Mouse (Mus musculus): ENCODE measurements around the gene Ech1.
A peak's percentile ranks its signal among the peaks of the same experiment; 100 is the strongest.

The Ech1 gene

DNA sequence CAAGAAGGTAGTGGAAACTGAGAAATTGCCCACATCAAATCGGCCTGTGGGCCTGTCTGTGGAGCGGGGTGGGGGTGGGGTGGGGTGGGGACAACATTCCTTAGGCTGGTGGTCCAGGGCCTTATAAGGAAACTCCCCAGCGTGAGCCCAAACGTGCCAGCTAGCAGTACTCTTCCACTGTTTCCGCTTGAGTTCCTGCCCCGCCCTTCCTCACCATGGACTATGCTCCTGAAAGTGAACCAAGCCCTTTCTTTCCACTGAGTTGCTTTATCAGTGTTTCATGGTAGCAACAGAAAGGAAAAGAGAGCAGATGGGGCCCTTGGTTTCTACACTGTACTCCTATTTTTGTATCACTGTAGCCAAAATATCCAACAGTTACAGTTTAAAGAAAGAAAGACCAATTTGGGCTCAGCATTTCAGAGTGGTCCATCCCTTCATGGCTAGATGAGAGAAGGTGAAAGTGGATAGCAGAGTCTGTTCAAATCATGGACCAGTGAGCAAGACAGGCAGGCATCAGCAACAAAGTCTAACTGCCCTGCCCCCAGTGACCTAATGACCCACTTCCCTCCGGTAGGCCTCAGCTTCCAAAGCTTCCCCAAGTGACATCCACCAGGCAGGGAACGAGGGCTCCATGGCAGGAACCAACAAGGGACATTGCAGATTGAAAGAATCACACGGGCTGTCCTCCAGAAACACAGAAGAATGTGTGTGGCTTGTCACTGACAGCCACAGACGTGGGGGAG, 22.0 kb upstream of the Ech1 start:
- no peak for DNase-seq (ENCODE audit: low spot score in 2 of 2)

GRCm38 (mm10) chr7:28803756-28804155, 21.3 kb upstream of the Ech1 start:
- no peak for DNase-seq (ENCODE audit: low spot score in 2 of 2)

- no peak for DNase-seq (ENCODE audit: low spot score in 2 of 2)
Observed at GRCm38 (mm10) chr7:28806869-28807268, 18.1 kb upstream of the Ech1 start.

GRCm38 (mm10) chr7:28807641-28808220, 17.3 kb upstream of the Ech1 start:
- peak in 1 of 2 experiments; percentile 47 for DNase-seq (ENCODE audit: low spot score in 2 of 2)

DNA sequence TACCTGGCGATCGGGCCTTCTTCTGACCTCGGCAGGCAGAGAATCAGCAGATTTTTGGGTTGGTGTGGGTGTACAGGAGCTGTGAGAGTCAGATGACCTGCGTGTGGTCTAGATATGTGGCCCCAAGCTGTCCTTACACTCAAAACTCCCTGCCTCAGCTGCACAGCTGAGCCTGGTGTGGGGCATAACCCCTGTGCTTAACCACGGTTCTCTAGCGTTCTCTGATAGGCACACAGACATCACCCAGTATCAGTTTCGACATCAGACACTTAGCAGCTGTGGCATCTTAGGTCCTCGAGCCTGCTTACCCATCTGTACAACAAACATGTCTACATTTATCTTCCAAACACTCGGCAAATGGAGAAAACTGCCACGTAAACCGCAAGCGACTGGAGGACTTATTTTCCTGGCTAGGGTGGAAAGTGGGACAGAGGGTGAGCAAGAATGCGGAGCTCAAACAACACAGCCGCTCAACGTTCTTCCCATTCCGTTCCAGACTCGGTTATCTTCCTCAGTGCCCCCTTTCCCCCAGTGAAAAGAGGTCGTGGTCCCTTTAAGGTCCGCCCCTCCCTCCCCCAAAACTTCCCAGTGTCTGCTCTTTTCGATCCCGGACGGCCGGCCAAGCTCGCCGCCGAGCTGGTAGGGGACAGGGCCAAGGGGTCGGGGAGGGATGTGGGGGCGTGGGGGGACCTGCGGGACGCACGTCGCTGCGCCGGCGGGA, 16.6 kb upstream of the Ech1 start, which contains the start of gene Hnrnpl:
TSS of gene Hnrnpl (plus strand) at position 321 of the 721 bp plus-strand sequence.
- DNase-seq (ENCODE audit: low spot score in 2 of 2) = peak; percentile 63

GRCm38 (mm10) chr7:28808957-28809393, 16.0 kb upstream of the Ech1 start:
- DNase-seq (ENCODE audit: low spot score in 2 of 2) = peak; percentile 95

DNA sequence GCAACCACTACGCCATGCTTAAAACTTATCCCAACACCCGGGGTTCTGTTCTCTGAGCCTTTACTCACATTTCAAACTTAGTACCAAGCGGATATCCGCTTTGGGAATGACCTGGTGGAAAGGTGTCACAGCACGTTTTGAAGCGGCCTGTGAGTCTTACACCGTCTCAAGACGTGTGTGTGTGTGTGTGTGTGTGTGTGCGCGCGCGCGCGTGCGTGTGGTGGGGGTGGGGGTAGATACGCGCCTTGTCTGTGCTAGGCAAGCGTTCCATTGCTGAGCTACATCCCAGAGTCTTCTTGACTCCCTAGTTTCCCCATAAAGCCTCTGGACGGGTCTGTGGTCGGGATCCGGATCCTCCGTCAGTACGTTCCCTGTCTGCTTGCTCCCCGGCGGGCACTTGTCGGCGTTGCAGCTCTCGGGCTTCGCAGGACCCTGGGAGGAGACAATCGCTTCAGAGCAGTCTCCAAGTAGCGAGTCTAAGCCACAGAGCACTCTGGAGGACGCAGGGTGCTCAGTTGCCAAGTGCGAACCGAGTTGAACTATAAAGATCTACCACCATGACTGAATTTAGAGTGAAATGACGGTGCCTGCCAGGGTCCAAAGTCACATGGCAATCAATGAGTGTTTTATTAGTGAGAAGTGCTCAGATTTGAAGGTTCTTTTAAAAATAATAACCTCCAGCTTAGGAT, 15.5 kb upstream of the Ech1 start:
- peak; percentile 47 to 53 for DNase-seq (ENCODE audit: low spot score in 2 of 2)

GRCm38 (mm10) chr7:28810107-28811066, 14.6 kb upstream of the Ech1 start:
- peak; percentile 96 for DNase-seq (ENCODE audit: low spot score in 2 of 2)

- peak; percentile 76 to 92 for DNase-seq (ENCODE audit: low spot score in 2 of 2)
Observed at GRCm38 (mm10) chr7:28811228-28811627, 13.8 kb upstream of the Ech1 start.

GRCm38 (mm10) chr7:28811640-28812275, 13.3 kb upstream of the Ech1 start:
- no peak for DNase-seq (ENCODE audit: low spot score in 2 of 2)

DNA sequence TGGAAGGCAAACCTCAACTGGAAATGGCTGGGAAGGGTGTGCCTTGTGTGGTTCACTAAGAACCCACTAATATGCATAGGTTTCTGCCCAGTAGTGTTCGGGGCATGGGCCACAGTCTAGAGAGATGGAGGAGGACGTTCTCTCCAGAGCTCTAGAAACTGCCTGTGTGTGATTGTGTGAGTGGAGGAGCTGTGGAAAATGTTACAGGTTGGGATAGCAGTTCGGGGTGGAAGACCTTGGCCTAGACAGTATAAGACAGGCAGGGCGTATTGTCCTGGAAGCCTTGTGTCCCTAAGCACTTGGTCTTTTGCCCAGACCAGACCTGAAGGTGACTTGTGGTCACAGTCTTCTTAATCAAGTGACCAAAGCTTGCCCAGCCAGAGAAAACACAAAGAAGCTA, 12.6 kb upstream of the Ech1 start:
- DNase-seq (ENCODE audit: low spot score in 2 of 2) = no peak

- DNase-seq (ENCODE audit: low spot score in 2 of 2) = no peak
Observed at GRCm38 (mm10) chr7:28812949-28813348, 12.1 kb upstream of the Ech1 start.

- DNase-seq (ENCODE audit: low spot score in 2 of 2) = no peak
Observed at GRCm38 (mm10) chr7:28814306-28815034, 10.5 kb upstream of the Ech1 start.

- no peak for DNase-seq (ENCODE audit: low spot score in 2 of 2)
Observed at GRCm38 (mm10) chr7:28815230-28815629, 9.8 kb upstream of the Ech1 start.

GRCm38 (mm10) chr7:28816201-28816600, 8.8 kb upstream of the Ech1 start:
- DNase-seq (ENCODE audit: low spot score in 2 of 2) = no peak

DNA sequence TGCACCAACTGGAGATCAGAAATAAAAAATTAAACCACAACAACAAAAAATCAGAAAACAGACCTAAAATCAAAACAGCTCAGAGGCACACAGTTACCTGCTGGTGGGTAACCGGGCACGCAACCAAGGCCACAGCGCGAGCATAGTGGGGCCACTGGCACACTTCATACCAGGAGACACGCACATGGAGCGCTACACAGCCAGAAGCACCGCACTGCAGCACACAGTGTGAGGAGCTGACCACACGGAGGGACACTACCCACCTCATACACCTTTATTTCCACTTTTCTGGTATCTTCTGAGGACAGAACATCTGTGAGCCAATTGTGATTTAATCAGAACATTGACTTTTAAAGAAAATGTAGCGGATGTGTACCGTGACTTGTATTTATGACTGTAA, 8.1 kb upstream of the Ech1 start:
- no peak for DNase-seq (ENCODE audit: low spot score in 2 of 2)

DNA sequence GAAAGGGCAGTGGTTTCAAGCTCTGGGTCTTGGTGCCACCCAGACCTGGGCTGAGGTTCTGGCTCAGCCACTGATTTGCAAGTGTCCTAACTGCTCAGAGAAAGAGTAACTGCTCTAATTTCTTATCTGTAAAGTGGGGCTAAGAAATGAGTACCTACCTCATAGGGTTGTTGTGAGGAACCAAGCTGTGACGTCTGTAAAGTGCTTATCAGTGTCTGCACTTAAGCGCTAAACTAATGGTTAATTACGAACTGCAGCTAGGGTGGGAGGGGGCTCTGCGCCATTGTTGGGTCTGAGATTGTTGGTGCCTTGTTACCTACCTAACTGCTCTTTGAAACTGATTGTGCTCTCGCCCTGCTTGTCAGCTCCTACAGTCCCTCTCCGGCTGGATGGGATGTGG, 7.5 kb upstream of the Ech1 start:
- DNase-seq (ENCODE audit: low spot score in 2 of 2) = no peak

- no peak for DNase-seq (ENCODE audit: low spot score in 2 of 2)
Observed at GRCm38 (mm10) chr7:28817957-28818356, 7.1 kb upstream of the Ech1 start.

GRCm38 (mm10) chr7:28818436-28818835, 6.6 kb upstream of the Ech1 start:
- no peak for DNase-seq (ENCODE audit: low spot score in 2 of 2)
